Mouse (Mus musculus): Measurements from ENCODE around the gene D630045J12Rik. TPM values are rescaled to one million over a fixed set of nuclear protein-coding genes. Genes with fewer than 3 reads are reported as not detected.

The D630045J12Rik gene
- total and polyA plus RNA-seq, 3 experiments, result 2.5 to 6.2 TPM; not detected in 1

DNA sequence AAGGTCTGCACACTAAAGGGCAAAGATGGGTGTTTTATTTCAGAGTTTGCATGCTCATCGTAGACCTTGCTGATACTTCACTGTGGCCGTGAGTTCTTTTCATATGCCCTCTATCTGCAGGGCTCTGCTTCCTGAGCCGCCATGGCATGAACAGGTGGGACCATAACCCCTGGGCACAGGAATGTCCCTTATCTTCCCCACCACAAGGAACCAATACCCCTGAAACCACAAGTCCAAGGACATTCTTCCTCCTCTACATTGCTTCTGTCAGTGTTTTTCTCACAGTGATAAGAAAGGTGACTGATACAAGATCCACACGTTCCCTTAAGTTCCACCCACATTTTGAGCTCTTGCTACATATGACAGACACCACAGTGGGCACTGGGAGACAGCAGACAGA, 3.0 kb upstream of the D630045J12Rik start (continued):
- no peak for TF ChIP-seq SMC3 (IDR thresholded peaks at IDR 0.05; ENCODE audit: low read depth, low read length)
- no peak for TF ChIP-seq RCOR1 (IDR thresholded peaks at IDR 0.05; ENCODE audit: low read depth, low read length)
- TF ChIP-seq MXI1 (IDR thresholded peaks at IDR 0.05; ENCODE audit: low read depth, low read length), result no peak
- no peak for TF ChIP-seq CHD2 (IDR thresholded peaks at IDR 0.05; ENCODE audit: low read length)
- TF ChIP-seq MYB (IDR thresholded peaks at IDR 0.05; ENCODE audit: low read depth, low read length), result no peak
- no peak for TF ChIP-seq ELF1 (IDR thresholded peaks at IDR 0.05; ENCODE audit: low read depth, low read length)
- no peak for TF ChIP-seq HCFC1 (IDR thresholded peaks at IDR 0.05; ENCODE audit: low read depth, low read length)

DNA sequence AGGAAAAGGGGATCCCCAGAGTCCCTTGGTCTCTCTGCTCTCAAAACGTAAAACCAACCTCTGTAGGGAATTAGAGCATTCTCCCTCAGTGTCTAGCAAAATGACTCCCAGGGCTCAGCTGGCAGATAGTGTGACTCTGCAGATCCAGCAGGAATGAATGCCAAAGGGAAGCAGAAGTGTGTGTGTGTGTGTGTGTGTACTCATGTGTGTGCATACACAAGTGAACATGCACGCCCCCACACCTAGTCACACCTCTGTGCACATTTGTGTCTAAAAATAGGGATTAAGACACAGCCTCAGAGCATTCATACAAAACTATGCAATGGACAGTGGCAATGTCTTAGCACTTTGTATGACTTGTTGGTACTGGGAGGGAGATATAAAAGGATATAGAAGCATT, 2.0 kb upstream of the D630045J12Rik start:
- Histone ChIP-seq H3K4me3 (ENCODE audit: control insufficient read depth in 1 of 2, insufficient read depth in 1 of 2, low read depth in 2 of 2, low read length in 2 of 2) (no peak overlapping the region), H3K9ac (ENCODE audit: control insufficient read depth, low read depth, low read length, poor library complexity, severe bottlenecking) (no peak overlapping the region), H3K9me3 (replicated peaks; ENCODE audit: insufficient read depth, low read length) (no peaks in the 10 kb centered on the region), H3K27ac (ENCODE audit: control insufficient read depth, low read depth, low read length) (no peak overlapping the region), H3K36me3 (ENCODE audit: control insufficient read depth in 1 of 2, insufficient read depth in 2 of 2, low read length in 2 of 2) (peaks cover 0 to 8% of the 10 kb centered on the region in 2 experiments; a peak in 2 of 4 replicates), H3K79me2 (ENCODE audit: control insufficient read depth, insufficient read depth, low read length, poor library complexity) (no peaks in the 10 kb centered on the region; the same call in 1 of the 2 replicates), H3K4me1 (ENCODE audit: control insufficient read depth in 1 of 2, insufficient read depth in 2 of 2, low read length in 2 of 2) (peaks cover 3 to 28% of the 10 kb centered on the region in 2 experiments; a peak in 3 of 4 replicates), H3K27me3 (ENCODE audit: control insufficient read depth in 1 of 2, insufficient read depth in 2 of 2, low read length in 2 of 2) (no peaks in the 10 kb centered on the region)
- no peak for TF ChIP-seq ZNF384 (IDR thresholded peaks at IDR 0.05; ENCODE audit: low read depth, low read length)
- TF ChIP-seq RAD21 (IDR thresholded peaks at IDR 0.05; ENCODE audit: low read depth, low read length), result no peak
- no peak for TF ChIP-seq NELFE (IDR thresholded peaks at IDR 0.05; ENCODE audit: low read depth, low read length)
- TF ChIP-seq POLR2AphosphoS5 (IDR thresholded peaks at IDR 0.05; ENCODE audit: borderline replicate concordance, low read depth, low read length), result no peak
- no peak for TF ChIP-seq MYB (IDR thresholded peaks at IDR 0.05; ENCODE audit: low read depth, low read length)
- TF ChIP-seq TAL1 (IDR thresholded peaks at IDR 0.05; ENCODE audit: low read length), result no peak
- no peak for TF ChIP-seq JUND (IDR thresholded peaks at IDR 0.05; ENCODE audit: low read depth, low read length)
- TF ChIP-seq USF1 (IDR thresholded peaks at IDR 0.05; ENCODE audit: low read depth, low read length), result no peak
- TF ChIP-seq ELF1 (IDR thresholded peaks at IDR 0.05; ENCODE audit: low read depth, low read length), result no peak
- no peak for TF ChIP-seq CHD1 (IDR thresholded peaks at IDR 0.05; ENCODE audit: low read depth, low read length)
- TF ChIP-seq CTCF (IDR thresholded peaks at IDR 0.05 in 2 of 3, conservative IDR thresholded peaks at IDR 0.05 in 1 of 3; ENCODE audit: control insufficient read depth in 1 of 3, insufficient read depth in 1 of 3, low read depth in 2 of 3, low read length in 3 of 3, poor library complexity in 1 of 3, severe bottlenecking in 1 of 3), result no peak
- no peak for TF ChIP-seq BHLHE40 (IDR thresholded peaks at IDR 0.05; ENCODE audit: borderline replicate concordance, low read depth, low read length)
- TF ChIP-seq NRF1 (IDR thresholded peaks at IDR 0.05; ENCODE audit: insufficient read depth, low read depth, low read length, poor library complexity, severe bottlenecking), result no peak
- TF ChIP-seq EP300 (IDR thresholded peaks at IDR 0.05; ENCODE audit: low read depth in 1 of 2, low read length in 2 of 2), result no peak
- no peak for TF ChIP-seq MAZ (IDR thresholded peaks at IDR 0.05; ENCODE audit: low read depth, low read length)
- TF ChIP-seq MAX (IDR thresholded peaks at IDR 0.05; ENCODE audit: low read length), result no peak
- TF ChIP-seq MAFK (IDR thresholded peaks at IDR 0.05; ENCODE audit: borderline replicate concordance, low read depth, low read length), result no peak
- no peak for TF ChIP-seq SMC3 (IDR thresholded peaks at IDR 0.05; ENCODE audit: low read depth, low read length)
- no peak for TF ChIP-seq MXI1 (IDR thresholded peaks at IDR 0.05; ENCODE audit: low read depth, low read length)
- TF ChIP-seq MEF2A (IDR thresholded peaks at IDR 0.05; ENCODE audit: extremely low read depth, insufficient replicate concordance, low read depth, low read length, poor library complexity, severe bottlenecking), result no peak
- DNase-seq (ENCODE audit: low read depth, low spot score), result no peak
